Mouse (Mus musculus) neutrophil, adult 65 days (primary cell): Measurements from ENCODE around the gene Rhbdl3. TPM values are rescaled to one million over a fixed set of nuclear protein-coding genes. Genes with fewer than 3 reads are reported as not detected.

Source experiments
- total RNA-seq: library from RNA; stranded (reverse); gene quantifications from 2 replicates; pipeline ENCODE4 v1.2.4, GENCODE M21; 2023

Rhbdl3 gene
- 0.16 TPM in 1 of 2 replicates, not detected in the other for total RNA-seq

GRCm38 (mm10) chr11:80300551-80301315 is at the start of gene Rhbdl3:
Rhbdl3 (plus strand) TSS chr11:80300912.

GRCm38 (mm10) chr11:80377712-80378451 is 77.2 kb downstream of the Rhbdl3 start, which contains the start of gene 5730455P16Rik:
5730455P16Rik (minus strand) TSS chr11:80378034.

GRCm38 (mm10) chr11:80383019-80383625 is 82.4 kb downstream of the Rhbdl3 start, which contains the start of gene Zfp207:
Zfp207 (plus strand) TSS chr11:80383279.

Other genes starting within 250 kb of the Rhbdl3 start
- gene Crlf3, start 219.9 kb upstream of the Rhbdl3 start, total RNA-seq: 77.0 and 84.7 TPM in 2 replicates
- 12.3 and 18.7 TPM in 2 replicates for gene Atad5, start 211.5 kb upstream of the Rhbdl3 start, total RNA-seq
- 0.73 and 1.3 TPM in 2 replicates for gene Tefm, start 158.7 kb upstream of the Rhbdl3 start, total RNA-seq
- 2.6 and 4.0 TPM in 2 replicates for gene Adap2, start 146.8 kb upstream of the Rhbdl3 start, total RNA-seq
- 5.5 and 6.9 TPM in 2 replicates for gene Rnf135, start 117.1 kb upstream of the Rhbdl3 start, total RNA-seq
- 13.6 and 15.1 TPM in 2 replicates for gene Rhot1, start 91.9 kb upstream of the Rhbdl3 start, total RNA-seq
- 7.8 and 8.9 TPM in 2 replicates for gene 5730455P16Rik, start 77.1 kb downstream of the Rhbdl3 start, total RNA-seq
- gene Zfp207, start 82.4 kb downstream of the Rhbdl3 start, total RNA-seq: 164 and 192 TPM in 2 replicates
- gene Psmd11, start 127.7 kb downstream of the Rhbdl3 start, total RNA-seq: 71.9 and 86.6 TPM in 2 replicates
- gene Cdk5r1, start 176.1 kb downstream of the Rhbdl3 start, total RNA-seq: 43.7 and 58.1 TPM in 2 replicates